Mouse (Mus musculus) gastrocnemius, adult 2 months (tissue): ENCODE data around the gene Vangl1. TPM values are rescaled to one million over a fixed set of nuclear protein-coding genes. Genes with fewer than 3 reads are reported as not detected.
"Not testable (repeated sequence)": the region's sequence is repeated elsewhere in the genome, so short reads cannot be mapped to it uniquely, and the experiment has no call there.

Source experiments
- DNase-seq: peaks from one replicate; pipeline ENCODE4 v3.0.0; 2022
- H3K27ac ChIP-seq: fragments of 200-600 bp; 2 replicates; pipeline ENCODE4 v1.8.1; 2022; ENCODE audit warnings: mild to moderate bottlenecking
- H3K4me3 ChIP-seq: fragments of 200-600 bp; 2 replicates; pipeline ENCODE4 v1.8.1; 2022; ENCODE audit warnings: mild to moderate bottlenecking, moderate library complexity
- CTCF ChIP-seq: fragments of 200-600 bp; IDR thresholded peaks from 2 replicates; pipeline ENCODE4 v1.8.1; 2022; ENCODE audit warnings: antibody characterized with exemption, mild to moderate bottlenecking, moderate library complexity
- intact Hi-C: fragments of 180-260 bp; cut with DNase I; formaldehyde crosslinking; loops from one replicate; pipeline ENCODE4 v1.15.1; 2025
- total RNA-seq, 2 experiments: library from RNA; stranded (reverse); gene quantifications; 2 replicates each; pipeline ENCODE4 v1.2.3; 2021

The Vangl1 gene
- total RNA-seq, 2 experiments from 2014 or later = 1.6 to 4.1 TPM

DNA sequence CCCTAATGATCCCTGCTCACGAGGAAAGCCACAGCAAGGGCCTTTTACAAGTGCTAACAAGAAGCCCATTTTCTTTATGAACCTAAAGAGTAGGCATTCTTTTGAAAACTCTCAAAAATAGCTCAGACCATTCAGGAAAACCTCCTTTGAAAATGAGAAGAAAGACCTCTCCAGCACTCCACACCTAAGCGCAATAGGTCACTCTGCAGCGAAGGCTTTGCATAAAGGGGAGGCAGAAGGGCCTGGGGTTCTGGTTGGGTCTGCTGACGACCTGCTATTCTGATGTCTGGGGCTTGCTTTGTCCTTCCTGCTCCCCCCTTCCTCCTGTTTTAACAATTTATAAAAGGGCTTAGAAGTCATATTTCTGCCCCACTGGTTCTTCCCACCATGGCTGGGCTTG lies 24.6 kb downstream of the Vangl1 start:
- Histone ChIP-seq H3K27ac (no peak overlapping the region), H3K4me3 (no peak overlapping the region)
- TF ChIP-seq CTCF = no peak
- intact Hi-C loops = no loop called here
- DNase-seq = no peak

DNA sequence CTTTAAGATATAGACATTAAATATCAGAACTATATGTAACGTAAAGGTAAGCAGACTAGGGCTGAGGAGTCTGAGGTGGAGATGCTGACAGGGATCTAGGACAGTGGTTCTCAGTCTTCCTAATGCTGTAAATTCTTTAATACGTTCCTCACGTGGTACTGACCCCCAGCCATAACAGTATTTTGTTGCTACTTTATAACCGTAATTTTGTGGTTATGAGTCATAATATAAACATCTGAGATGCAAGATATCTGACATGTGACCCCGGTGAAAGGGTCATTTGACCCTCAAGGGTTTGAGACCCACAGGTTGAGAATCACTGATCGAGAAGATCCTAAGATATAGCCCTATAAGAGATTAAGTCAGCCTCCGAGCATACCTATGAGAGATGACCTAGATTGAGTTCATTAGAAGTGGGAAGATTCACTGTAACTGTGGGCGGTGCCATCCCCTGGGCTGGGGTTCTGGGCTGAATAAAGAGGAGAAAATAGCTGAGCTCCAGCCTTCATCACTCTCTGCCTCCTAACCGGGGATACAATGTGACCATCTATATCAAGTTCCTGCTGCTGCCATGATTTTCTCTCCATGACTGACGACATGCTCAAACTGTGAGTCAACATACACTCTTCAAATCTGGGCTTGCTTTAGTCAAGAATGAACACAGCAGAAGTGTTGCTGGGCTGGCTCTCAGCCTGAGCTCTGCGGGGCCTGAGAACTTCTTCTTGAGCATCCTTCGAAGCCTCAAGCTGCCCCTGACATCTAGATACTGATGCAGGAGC lies 26.5 kb downstream of the Vangl1 start:
- intact Hi-C loops = no loop called here
- TF ChIP-seq CTCF = no peak
- H3K27ac ChIP-seq = no peak overlapping the region
- no peak for DNase-seq
- H3K4me3 ChIP-seq = no peak overlapping the region

DNA sequence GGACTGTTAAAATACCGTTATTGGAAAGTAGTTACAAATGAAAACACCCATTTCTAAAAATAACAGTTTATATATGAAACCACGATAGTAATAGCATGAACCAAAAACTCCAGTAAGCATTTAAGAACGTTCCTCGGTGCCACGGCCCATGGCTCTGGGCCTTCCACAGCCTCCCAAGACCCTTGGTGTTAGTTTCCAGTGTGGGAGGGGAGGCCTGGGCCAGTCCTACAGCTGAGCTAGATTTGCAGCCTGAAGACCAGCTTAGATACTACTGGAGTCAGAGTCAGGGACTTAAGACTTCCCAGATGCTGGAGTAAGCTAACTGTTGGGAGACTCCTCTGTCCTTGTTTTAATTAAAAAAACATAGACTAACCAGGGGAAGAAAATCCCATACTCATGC lies 28.4 kb downstream of the Vangl1 start:
- DNase-seq = no peak
- no peak for TF ChIP-seq CTCF
- Histone ChIP-seq H3K27ac (no peak overlapping the region), H3K4me3 (no peak overlapping the region)
- intact Hi-C loops = no loop called here

DNA sequence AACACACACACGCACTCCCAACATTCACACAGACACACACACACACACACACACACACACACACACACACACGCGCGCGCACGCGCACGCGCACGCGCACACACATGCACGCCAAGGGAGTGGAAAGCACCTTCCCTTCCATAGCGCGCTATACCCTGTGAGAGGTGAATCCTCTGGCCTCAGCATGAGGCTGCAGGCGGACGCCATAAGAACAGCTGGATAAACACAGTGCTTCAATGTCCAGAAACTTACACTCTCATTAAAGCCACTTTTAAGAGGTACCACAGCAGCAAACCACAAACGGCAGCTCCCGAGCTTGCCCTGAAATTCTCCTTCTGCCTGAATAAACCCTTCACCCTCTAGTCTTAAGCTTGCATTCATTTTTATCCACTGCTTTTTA lies 28.8 kb downstream of the Vangl1 start:
- DNase-seq = no peak
- Histone ChIP-seq H3K27ac (no peak overlapping the region), H3K4me3 (no peak overlapping the region)
- no peak for TF ChIP-seq CTCF
- intact Hi-C loops = no loop called here

DNA sequence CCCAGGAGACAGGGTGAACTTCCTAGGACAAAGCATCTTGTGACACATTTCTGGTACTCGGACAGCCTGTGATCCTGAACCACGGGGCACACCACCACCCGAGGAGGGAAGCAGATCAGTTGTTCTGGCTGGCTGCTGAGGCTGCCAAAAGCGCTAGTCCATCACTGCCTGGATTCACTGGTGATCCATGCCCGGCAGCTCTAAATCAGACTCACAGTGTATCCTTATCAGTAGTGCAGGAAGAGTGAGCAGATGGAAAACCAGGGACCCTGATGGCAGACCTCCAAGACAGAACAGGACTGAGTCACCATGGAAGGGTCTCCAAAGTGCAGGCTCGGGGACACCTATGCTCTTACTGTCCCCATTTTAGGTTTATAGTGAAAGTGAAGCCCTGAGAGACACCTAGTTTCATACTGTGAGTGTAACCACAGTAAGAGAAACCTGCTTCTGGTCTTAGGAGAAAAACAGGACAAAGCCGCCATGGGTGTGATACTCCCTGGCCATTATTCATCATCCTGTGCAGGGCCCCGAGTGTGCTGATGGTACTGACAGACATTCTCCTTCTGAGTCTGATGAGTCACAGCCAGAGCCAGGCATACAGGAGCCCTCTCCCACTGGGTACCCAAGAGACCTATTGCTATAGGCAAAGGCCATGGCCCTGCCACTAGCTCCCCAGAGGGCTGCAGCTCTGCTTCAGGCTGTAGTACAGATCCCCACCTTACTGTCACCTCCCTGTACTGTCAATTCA lies 30.2 kb downstream of the Vangl1 start:
- no peak for DNase-seq
- intact Hi-C loops = no loop called here
- no peak for TF ChIP-seq CTCF
- Histone ChIP-seq H3K4me3 (no peak overlapping the region), H3K27ac (no peak overlapping the region)

DNA sequence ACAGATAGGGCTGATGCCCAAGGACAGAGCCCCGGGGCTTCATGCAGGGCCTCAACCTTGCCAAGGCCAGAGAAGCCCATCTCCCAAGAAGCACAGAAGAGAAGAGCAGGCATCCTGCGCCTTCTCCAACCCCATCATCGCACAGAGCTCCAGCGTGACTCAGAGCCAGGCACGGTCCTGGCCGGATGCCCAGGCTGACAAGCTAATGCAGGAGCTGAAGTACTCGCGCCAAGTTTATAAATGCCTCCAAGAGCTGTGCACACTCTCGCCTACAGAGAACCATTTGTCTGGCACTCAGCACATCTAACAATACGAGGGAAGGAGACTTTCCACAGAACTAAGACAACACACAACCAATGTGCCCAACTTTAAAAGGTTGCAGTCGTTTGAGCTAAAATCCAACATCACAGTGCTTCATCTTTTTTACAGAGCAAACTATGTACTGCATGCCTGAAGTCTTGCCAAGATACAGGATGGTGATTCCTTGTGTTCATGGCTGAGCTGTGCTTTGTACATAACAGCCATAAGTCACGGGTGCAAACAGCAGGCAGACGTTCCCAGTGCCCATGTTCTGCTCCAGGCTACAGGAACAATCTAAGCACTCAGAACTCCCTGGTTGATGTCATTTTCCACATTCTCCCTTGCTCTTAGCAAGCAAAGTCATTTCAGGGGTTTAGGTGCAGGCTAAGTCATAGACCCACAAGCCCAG lies 35.1 kb downstream of the Vangl1 start:
- no peak for TF ChIP-seq CTCF
- Histone ChIP-seq H3K4me3 (no peak overlapping the region), H3K27ac (no peak overlapping the region)
- peak; percentile 93 for DNase-seq
- intact Hi-C loops = no loop called here

DNA sequence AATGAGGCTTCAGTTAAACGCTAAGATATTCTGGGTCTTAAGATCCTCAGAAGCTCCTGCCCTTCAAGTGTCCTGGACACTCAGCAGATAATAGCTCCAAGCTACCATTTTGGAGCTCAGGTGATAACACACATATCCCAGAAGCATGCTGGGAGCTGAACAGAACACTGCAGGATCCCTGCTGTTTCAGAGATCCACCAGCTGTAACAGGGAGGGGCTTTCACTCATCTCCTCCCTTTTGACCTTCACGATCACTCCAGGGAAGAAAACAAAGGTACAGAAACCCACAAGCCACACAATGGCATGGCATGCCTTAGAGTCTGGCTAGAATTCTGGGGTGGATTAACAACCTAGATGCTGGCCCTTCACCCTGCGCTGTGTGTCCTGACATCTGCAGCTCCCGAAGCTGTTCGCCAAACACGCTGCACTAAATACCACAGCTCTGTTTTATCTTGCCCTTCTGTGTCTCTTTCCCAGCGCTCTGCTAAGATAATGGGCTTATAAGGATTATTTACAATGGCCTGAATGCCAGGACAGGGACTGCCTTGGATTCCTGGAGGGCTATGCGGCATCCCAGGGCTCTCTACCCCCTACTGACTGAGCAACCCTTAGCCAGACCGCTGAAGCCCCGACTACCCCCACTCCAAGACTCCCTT lies 36.8 kb downstream of the Vangl1 start:
- no peak for DNase-seq
- intact Hi-C loops = no loop called here
- H3K27ac ChIP-seq = no peak overlapping the region
- no peak overlapping the region for H3K4me3 ChIP-seq
- no peak for TF ChIP-seq CTCF

DNA sequence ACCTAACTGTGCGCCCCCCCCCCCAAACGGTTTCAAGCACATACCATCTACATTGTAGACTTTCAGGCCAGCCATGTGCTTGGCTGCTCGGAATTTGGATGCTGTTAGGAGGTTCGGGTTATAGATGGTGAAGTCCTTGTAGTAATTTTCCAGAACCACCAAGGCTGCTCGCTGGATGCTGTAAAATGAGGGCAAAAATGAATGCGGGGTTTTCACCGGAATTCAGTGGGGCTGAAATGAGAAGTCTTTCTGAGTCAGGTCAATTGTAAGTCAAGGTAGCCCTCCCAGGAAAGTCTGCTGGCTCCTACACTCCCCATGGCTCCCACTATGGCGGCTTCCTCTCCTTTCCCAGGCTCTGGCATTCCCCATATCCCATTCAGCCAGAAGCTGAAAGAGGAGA lies 37.7 kb downstream of the Vangl1 start:
- Histone ChIP-seq H3K4me3 (no peak overlapping the region), H3K27ac (peak overlapping the region; percentile 41; the same call in 1 of the 2 replicates)
- no peak for DNase-seq
- no peak for TF ChIP-seq CTCF
- intact Hi-C loops = no loop called here

DNA sequence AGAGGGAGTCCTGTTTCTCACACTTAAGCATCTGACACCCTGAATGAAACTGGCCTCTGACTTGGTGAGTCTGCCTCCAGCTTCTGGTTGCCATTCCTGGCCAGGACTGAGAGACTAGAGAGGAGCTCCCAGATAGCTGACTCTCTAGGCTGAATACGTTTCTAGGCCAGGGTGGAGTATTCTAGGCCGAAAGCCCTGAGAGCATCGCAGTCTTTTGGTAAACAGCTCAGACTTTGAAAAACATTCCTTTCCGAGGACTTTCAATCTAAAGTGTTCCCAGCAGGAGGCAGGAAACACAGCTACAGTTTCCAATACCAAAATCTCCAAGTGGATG lies 38.2 kb downstream of the Vangl1 start:
- no peak overlapping the region for H3K4me3 ChIP-seq
- H3K27ac ChIP-seq = peak overlapping the region; percentile 41; the same call in 1 of the 2 replicates
- peak; percentile 47 for DNase-seq
- no peak for TF ChIP-seq CTCF
- intact Hi-C loops = no loop called here

DNA sequence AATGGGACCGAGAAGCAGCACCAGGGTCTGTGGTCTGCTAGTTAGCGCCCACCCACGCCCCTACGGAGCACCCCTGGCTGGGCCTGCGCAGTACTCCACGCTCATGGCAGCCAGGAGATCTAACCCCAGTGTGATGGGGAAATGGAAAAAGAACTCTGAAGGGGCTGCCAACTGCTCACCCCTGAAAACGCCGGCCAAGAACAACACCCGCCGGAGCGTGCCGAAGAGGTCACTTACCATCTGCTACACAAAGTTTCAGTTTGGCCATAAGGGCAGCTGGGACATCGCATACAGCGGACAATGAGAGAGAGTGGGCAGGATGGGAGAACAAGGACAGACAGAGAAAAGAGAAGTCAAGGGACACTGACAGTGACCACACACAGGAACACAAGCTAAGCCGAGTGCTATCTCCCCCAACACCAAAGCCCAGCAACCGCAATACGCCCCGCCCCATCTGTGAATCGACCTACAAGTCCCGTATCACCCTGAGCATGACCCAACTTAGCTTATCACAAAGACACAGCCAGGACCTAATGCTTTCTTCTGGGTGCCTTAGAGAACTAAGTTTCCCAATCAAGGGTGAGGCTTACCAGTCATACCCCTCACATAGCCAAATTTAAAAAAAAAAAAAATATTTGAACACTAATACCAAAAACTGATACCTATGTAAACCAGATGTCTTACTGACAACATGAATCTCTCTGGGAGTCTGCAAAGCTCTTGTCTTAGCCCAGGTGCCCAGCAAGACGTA lies 38.8 kb downstream of the Vangl1 start:
- Histone ChIP-seq H3K4me3 (no peak overlapping the region), H3K27ac (peak overlapping the region; percentile 41; the same call in 1 of the 2 replicates)
- no peak for TF ChIP-seq CTCF
- intact Hi-C loops = no loop called here
- no peak for DNase-seq

DNA sequence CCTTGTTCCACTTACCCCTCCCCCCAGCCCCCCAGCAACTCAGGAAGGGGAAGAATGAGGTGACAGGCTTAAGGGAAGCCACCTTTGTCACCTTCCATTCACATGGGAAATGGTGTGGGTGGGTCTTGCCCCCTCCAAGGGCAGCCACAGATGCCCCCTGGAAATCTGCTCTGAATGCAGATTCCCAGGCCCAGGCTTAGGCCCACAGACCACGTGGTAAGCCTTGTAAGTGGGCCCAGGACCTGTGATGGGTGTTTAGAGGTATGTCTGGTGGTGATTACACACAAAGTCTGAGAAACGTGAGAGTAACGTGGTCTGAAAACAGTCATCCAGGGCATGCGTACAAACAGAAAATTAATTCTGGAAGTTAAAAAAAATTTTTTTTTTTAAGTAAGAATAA lies 39.6 kb downstream of the Vangl1 start:
- TF ChIP-seq CTCF = no peak
- no peak for DNase-seq
- intact Hi-C loops = no loop called here
- Histone ChIP-seq H3K4me3 (no peak overlapping the region), H3K27ac (no peak overlapping the region)

DNA sequence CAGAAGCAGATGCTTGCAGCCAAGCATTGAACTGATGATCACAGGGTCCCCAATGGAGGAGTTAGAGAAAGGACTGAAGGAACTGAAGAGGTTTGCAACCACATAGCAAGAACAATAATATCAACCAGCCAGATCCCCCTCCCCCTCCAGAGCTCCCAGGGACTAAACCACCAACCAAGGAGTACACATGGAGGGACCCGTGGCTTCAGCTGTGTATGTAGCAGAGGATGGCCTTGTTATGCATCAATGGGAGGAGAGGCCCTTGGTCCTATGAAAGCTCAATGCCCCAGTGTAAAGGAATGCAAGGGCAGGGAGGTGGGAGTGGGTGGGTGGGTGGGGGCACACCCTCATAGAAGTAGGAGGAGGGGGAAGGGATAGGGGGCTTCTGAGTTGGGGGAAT lies 40.6 kb downstream of the Vangl1 start:
- H3K4me3 ChIP-seq, DNase-seq: not testable (repeated sequence)

More for the DNA sequence above, 40.6 kb downstream of the Vangl1 start:
- intact Hi-C loops, H3K27ac ChIP-seq: not testable (repeated sequence)
